Mouse (Mus musculus) cortical plate, adult 2 months (tissue): Measurements from ENCODE around the gene Cmtm2b.

Experiments used
- CTCF ChIP-seq: fragments of 200-500 bp; IDR thresholded peaks from 2 replicates; pipeline ENCODE4 v1.5.1; 2011; ENCODE audit warnings: mild to moderate bottlenecking, control low read depth, low read length; ENCODE audit not compliant: insufficient read depth; ENCODE audit errors: extremely low read depth
- POLR2A ChIP-seq: fragments of 200-500 bp; IDR thresholded peaks from 2 replicates; pipeline ENCODE4 v1.6.1; 2011; ENCODE audit warnings: mild to moderate bottlenecking, low read length, control low read depth; ENCODE audit not compliant: insufficient read depth; ENCODE audit errors: extremely low read depth

DNA sequence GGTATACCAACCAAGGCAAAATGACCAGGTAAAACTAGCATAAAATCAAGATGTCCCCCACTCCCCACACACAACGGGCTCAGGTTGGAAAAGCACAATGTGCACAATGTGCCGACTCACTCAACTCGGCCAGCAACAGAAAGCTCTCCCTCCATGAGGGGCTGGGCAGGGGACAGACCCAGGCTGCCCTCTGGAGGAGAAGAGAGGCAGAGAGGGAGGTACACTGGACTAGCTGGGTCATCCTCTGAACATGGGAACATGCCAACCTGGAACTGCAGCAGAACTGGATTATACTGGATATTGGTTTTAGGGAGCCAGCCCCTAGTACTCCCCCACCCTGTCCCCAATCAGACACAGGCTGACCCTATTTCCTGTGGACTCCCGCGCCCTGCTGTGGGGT is 31.2 kb downstream of the Cmtm2b start:
- TF ChIP-seq CTCF: peak; percentile 32; the same call in 1 of the 2 replicates
- no peak for TF ChIP-seq POLR2A
